Mouse (Mus musculus): ENCODE results near the gene Lrrc28.

- TF ChIP-seq CTCF (IDR thresholded peaks at IDR 0.05) (no peak), EP300 (IDR thresholded peaks at IDR 0.05) (peak; percentile 78)
Observed at GRCm38 (mm10) chr7:67471295-67471694, 173.8 kb downstream of the Lrrc28 start.
